Mouse (Mus musculus) neural tube, embryonic 12.5 days (tissue): Measurements from ENCODE around the gene Cd46. TPM values are rescaled to one million over a fixed set of nuclear protein-coding genes. Genes with fewer than 3 reads are reported as not detected.

Experiments
- ATAC-seq: fragments of 200-750 bp; cut with Nextera tagmentation; 2 replicates; pipeline ENCODE4 v1.8.0; 2017; ENCODE audit warnings: low read depth, mild to moderate bottlenecking, moderate TSS enrichment, moderate library complexity; ENCODE audit not compliant: low FRiP score
- H3K27ac ChIP-seq: fragments of 300-500 bp; sonication (generic); 2 replicates; pipeline ENCODE4 v1.5.1; 2016
- H3K27me3 ChIP-seq: fragments of 300-500 bp; sonication (generic); replicated peaks from 2 replicates; pipeline ENCODE4 v1.6.1; 2016; ENCODE audit warnings: mild to moderate bottlenecking
- H3K36me3 ChIP-seq: fragments of 300-500 bp; sonication (generic); 2 replicates; pipeline ENCODE4 v1.6.1; 2016; ENCODE audit warnings: mild to moderate bottlenecking
- H3K4me1 ChIP-seq: fragments of 300-500 bp; sonication (generic); 2 replicates; pipeline ENCODE4 v1.6.1; 2016
- H3K4me2 ChIP-seq: fragments of 300-500 bp; sonication (generic); replicated peaks from 2 replicates; pipeline ENCODE4 v1.6.1; 2016; ENCODE audit warnings: mild to moderate bottlenecking
- H3K4me3 ChIP-seq: fragments of 300-500 bp; sonication (generic); 2 replicates; pipeline ENCODE4 v1.5.1; 2016
- H3K9ac ChIP-seq: fragments of 300-500 bp; sonication (generic); 2 replicates; pipeline ENCODE4 v1.6.1; 2016; ENCODE audit warnings: mild to moderate bottlenecking
- H3K9me3 ChIP-seq: fragments of 300-500 bp; sonication (generic); 2 replicates; pipeline ENCODE4 v1.6.1; 2016; ENCODE audit warnings: mild to moderate bottlenecking
- WGBS: fragments of 180-500 bp; shearing (Covaris S2); methylation state at CpG from one replicate; pipeline ENCODE4 v1.1.7; 2016; 5-methylcytosine and 5-hydroxymethylcytosine counted together
- polyA plus RNA-seq: library from polyadenylated mRNA; unstranded; fragments of >200 nt; fragmentation: Nextera tagmentation; extraction: Ambion mirVana; gene quantifications from 2 replicates; pipeline ENCODE4 v1.2.1, GENCODE M21; 2016

Gene Cd46
- polyA plus RNA-seq, 1 experiment from 2014 or later, result 1.2 TPM

GRCm38 (mm10) chr1:195016811-195017501 lies 75.1 kb downstream of the Cd46 start:
- no peak overlapping the region for H3K4me3 ChIP-seq
- H3K27me3 ChIP-seq, result no peaks in the 10 kb centered on the region
- no peak overlapping the region for H3K9ac ChIP-seq
- no peaks in the 10 kb centered on the region for H3K36me3 ChIP-seq
- ATAC-seq, result 0 out of 2 replicates have a peak, but pooled peaks have one; percentile 39
- H3K4me1 ChIP-seq, result no peaks in the 10 kb centered on the region
- H3K9me3 ChIP-seq, result no peaks in the 10 kb centered on the region
- WGBS, result 79% methylated on average over 11 of the region's 11 CpGs
- H3K4me2 ChIP-seq, result no peak overlapping the region
- H3K27ac ChIP-seq, result no peak overlapping the region

- 95% methylated on average over 1 of the region's 1 CpGs for WGBS
- Histone ChIP-seq H3K36me3 (no peaks in the 10 kb centered on the region), H3K4me1 (no peaks in the 10 kb centered on the region), H3K27ac (no peak overlapping the region), H3K27me3 (no peaks in the 10 kb centered on the region), H3K9me3 (no peaks in the 10 kb centered on the region), H3K4me3 (no peak overlapping the region), H3K4me2 (no peak overlapping the region), H3K9ac (no peak overlapping the region)
- no peak for ATAC-seq
These were observed 76.8 kb downstream of the Cd46 start for GRCm38 (mm10) chr1:195015281-195015680.

GRCm38 (mm10) chr1:195014201-195014885 lies 77.7 kb downstream of the Cd46 start:
- no peaks in the 10 kb centered on the region for H3K4me1 ChIP-seq
- no peak overlapping the region for H3K4me2 ChIP-seq
- no peak for ATAC-seq
- no peak overlapping the region for H3K9ac ChIP-seq
- no peaks in the 10 kb centered on the region for H3K36me3 ChIP-seq
- H3K4me3 ChIP-seq, result no peak overlapping the region
- 79% methylated on average over 3 of the region's 3 CpGs for whole genome bisulfite sequencing
- H3K9me3 ChIP-seq, result no peaks in the 10 kb centered on the region
- no peaks in the 10 kb centered on the region for H3K27me3 ChIP-seq
- no peak overlapping the region for H3K27ac ChIP-seq

- no peak overlapping the region for H3K27ac ChIP-seq
- no peak overlapping the region for H3K4me3 ChIP-seq
- no peaks in the 10 kb centered on the region for H3K4me1 ChIP-seq
- H3K9me3 ChIP-seq, result no peaks in the 10 kb centered on the region
- H3K4me2 ChIP-seq, result no peak overlapping the region
- ATAC-seq, result no peak
- no peaks in the 10 kb centered on the region for H3K36me3 ChIP-seq
- H3K27me3 ChIP-seq, result no peaks in the 10 kb centered on the region
- 82% methylated on average over 2 of the region's 2 CpGs for WGBS
- H3K9ac ChIP-seq, result no peak overlapping the region
These were observed 79.5 kb downstream of the Cd46 start for GRCm38 (mm10) chr1:195012531-195012930.

- no peak for ATAC-seq
- Histone ChIP-seq H3K4me1 (no peaks in the 10 kb centered on the region), H3K4me3 (no peak overlapping the region), H3K36me3 (no peaks in the 10 kb centered on the region), H3K27me3 (no peaks in the 10 kb centered on the region), H3K4me2 (no peak overlapping the region), H3K9me3 (no peaks in the 10 kb centered on the region), H3K27ac (no peak overlapping the region), H3K9ac (no peak overlapping the region)
These were observed 85.8 kb downstream of the Cd46 start for GRCm38 (mm10) chr1:195006267-195006666.

GRCm38 (mm10) chr1:195004194-195004593 lies 87.9 kb downstream of the Cd46 start:
- WGBS, result 87% methylated on average over 1 of the region's 1 CpGs
- ATAC-seq, result no peak
- no peak overlapping the region for H3K4me3 ChIP-seq
- no peaks in the 10 kb centered on the region for H3K36me3 ChIP-seq
- H3K27ac ChIP-seq, result no peak overlapping the region
- H3K4me2 ChIP-seq, result no peak overlapping the region
- no peaks in the 10 kb centered on the region for H3K4me1 ChIP-seq
- no peak overlapping the region for H3K9ac ChIP-seq
- H3K27me3 ChIP-seq, result no peaks in the 10 kb centered on the region
- H3K9me3 ChIP-seq, result no peaks in the 10 kb centered on the region

- no peak overlapping the region for H3K4me3 ChIP-seq
- ATAC-seq, result no peak
- H3K4me2 ChIP-seq, result no peak overlapping the region
- H3K4me1 ChIP-seq, result no peaks in the 10 kb centered on the region
- no peaks in the 10 kb centered on the region for H3K9me3 ChIP-seq
- 89% methylated on average over 4 of the region's 4 CpGs for WGBS
- no peaks in the 10 kb centered on the region for H3K36me3 ChIP-seq
- no peak overlapping the region for H3K9ac ChIP-seq
- H3K27me3 ChIP-seq, result no peaks in the 10 kb centered on the region
- H3K27ac ChIP-seq, result no peak overlapping the region
These were observed 88.7 kb downstream of the Cd46 start for GRCm38 (mm10) chr1:195003328-195003727.

- Histone ChIP-seq H3K36me3 (no peaks in the 10 kb centered on the region), H3K27ac (no peak overlapping the region), H3K9ac (no peak overlapping the region), H3K4me2 (no peak overlapping the region), H3K9me3 (no peaks in the 10 kb centered on the region), H3K4me1 (no peaks in the 10 kb centered on the region), H3K4me3 (no peak overlapping the region), H3K27me3 (no peaks in the 10 kb centered on the region)
- WGBS, result 88% methylated on average over 1 of the region's 1 CpGs
- ATAC-seq, result no peak
These were observed 93.7 kb downstream of the Cd46 start for GRCm38 (mm10) chr1:194998396-194998795.

GRCm38 (mm10) chr1:194995196-194995595 lies 96.9 kb downstream of the Cd46 start:
- Histone ChIP-seq H3K9me3 (no peaks in the 10 kb centered on the region), H3K27ac (no peak overlapping the region), H3K36me3 (no peaks in the 10 kb centered on the region), H3K4me2 (no peak overlapping the region), H3K4me1 (no peaks in the 10 kb centered on the region), H3K4me3 (no peak overlapping the region), H3K9ac (no peak overlapping the region), H3K27me3 (no peaks in the 10 kb centered on the region)
- ATAC-seq, result no peak
- WGBS, result 77% methylated on average over 2 of the region's 2 CpGs

- H3K4me3 ChIP-seq, result no peak overlapping the region
- no peaks in the 10 kb centered on the region for H3K27me3 ChIP-seq
- no peaks in the 10 kb centered on the region for H3K4me1 ChIP-seq
- H3K36me3 ChIP-seq, result no peaks in the 10 kb centered on the region
- H3K9ac ChIP-seq, result no peak overlapping the region
- whole genome bisulfite sequencing, result 85% methylated on average over 5 of the region's 5 CpGs
- no peak overlapping the region for H3K4me2 ChIP-seq
- no peak for ATAC-seq
- H3K27ac ChIP-seq, result no peak overlapping the region
- no peaks in the 10 kb centered on the region for H3K9me3 ChIP-seq
These were observed 97.8 kb downstream of the Cd46 start for GRCm38 (mm10) chr1:194994262-194994661.

- H3K9ac ChIP-seq, result no peak overlapping the region
- H3K27ac ChIP-seq, result no peak overlapping the region
- H3K4me3 ChIP-seq, result no peak overlapping the region
- no peaks in the 10 kb centered on the region for H3K4me1 ChIP-seq
- H3K9me3 ChIP-seq, result no peaks in the 10 kb centered on the region
- H3K36me3 ChIP-seq, result no peaks in the 10 kb centered on the region
- WGBS, result 93% methylated on average over 1 of the region's 1 CpGs
- no peak for ATAC-seq
- H3K27me3 ChIP-seq, result no peaks in the 10 kb centered on the region
- H3K4me2 ChIP-seq, result no peak overlapping the region
These were observed 98.5 kb downstream of the Cd46 start for GRCm38 (mm10) chr1:194993409-194993988.

- Histone ChIP-seq H3K36me3 (no peaks in the 10 kb centered on the region), H3K27me3 (no peaks in the 10 kb centered on the region), H3K4me3 (no peak overlapping the region), H3K9me3 (no peaks in the 10 kb centered on the region), H3K27ac (no peak overlapping the region), H3K4me2 (no peak overlapping the region), H3K9ac (no peak overlapping the region), H3K4me1 (no peaks in the 10 kb centered on the region)
- WGBS, result 74% methylated on average over 5 of the region's 5 CpGs
- ATAC-seq, result no peak
These were observed 99.3 kb downstream of the Cd46 start for GRCm38 (mm10) chr1:194992589-194993317.
